Mouse (Mus musculus): Measurements from ENCODE around the gene Dynlrb2.
A peak's percentile ranks its signal among the peaks of the same experiment; 100 is the strongest.

Dynlrb2 gene

GRCm38 (mm10) chr8:116540136-116540535, 35.4 kb downstream of the Dynlrb2 start:
- no peak for DNase-seq (ENCODE audit: low spot score in 2 of 2)

GRCm38 (mm10) chr8:116542842-116543241, 38.1 kb downstream of the Dynlrb2 start:
- DNase-seq (ENCODE audit: low spot score in 2 of 2) = no peak

GRCm38 (mm10) chr8:116543366-116543765, 38.6 kb downstream of the Dynlrb2 start:
- no peak for DNase-seq (ENCODE audit: low spot score in 2 of 2)

GRCm38 (mm10) chr8:116552255-116552654, 47.5 kb downstream of the Dynlrb2 start:
- peak in 1 of 2 experiments; percentile 27 for DNase-seq (ENCODE audit: low spot score in 2 of 2)

GRCm38 (mm10) chr8:116552778-116553177, 48.0 kb downstream of the Dynlrb2 start:
- no peak for DNase-seq (ENCODE audit: low spot score in 2 of 2)

Data from right cerebral cortex, postnatal 10 days (tissue).